Mouse (Mus musculus) forebrain, embryonic 13.5 days (tissue): Measurements from ENCODE around the gene Psg28. TPM values are rescaled to one million over a fixed set of nuclear protein-coding genes. Genes with fewer than 3 reads are reported as not detected.
"Not testable (repeated sequence)": the region's sequence is repeated elsewhere in the genome, so short reads cannot be mapped to it uniquely, and the experiment has no call there.

Experiments used
- ATAC-seq: fragments of 200-750 bp; cut with Nextera tagmentation; 2 replicates; pipeline ENCODE4 v1.8.0; 2017
- H3K27ac ChIP-seq: fragments of 300-500 bp; sonication (generic); 2 replicates; pipeline ENCODE4 v1.5.1; 2015; ENCODE audit warnings: inconsistent platforms, mild to moderate bottlenecking, moderate library complexity
- H3K27me3 ChIP-seq: fragments of 300-500 bp; sonication (generic); 2 replicates; pipeline ENCODE4 v1.6.1; 2015; ENCODE audit warnings: mild to moderate bottlenecking, inconsistent platforms
- H3K36me3 ChIP-seq: fragments of 300-500 bp; sonication (generic); 2 replicates; pipeline ENCODE4 v1.6.1; 2015; ENCODE audit warnings: mild to moderate bottlenecking, inconsistent platforms; ENCODE audit not compliant: poor library complexity, severe bottlenecking
- H3K4me1 ChIP-seq: fragments of 300-500 bp; sonication (generic); 2 replicates; pipeline ENCODE4 v1.6.1; 2015; ENCODE audit warnings: inconsistent platforms
- H3K4me2 ChIP-seq: fragments of 300-500 bp; sonication (generic); 2 replicates; pipeline ENCODE4 v1.6.1; 2015; ENCODE audit warnings: inconsistent platforms, mild to moderate bottlenecking, moderate library complexity
- H3K4me3 ChIP-seq: fragments of 300-500 bp; sonication (generic); 2 replicates; pipeline ENCODE4 v1.5.1; 2015; ENCODE audit warnings: mild to moderate bottlenecking, inconsistent platforms
- H3K9ac ChIP-seq: fragments of 300-500 bp; sonication (generic); 2 replicates; pipeline ENCODE4 v1.6.1; 2015; ENCODE audit warnings: mild to moderate bottlenecking, inconsistent platforms
- H3K9me3 ChIP-seq: fragments of 300-500 bp; sonication (generic); replicated peaks from 2 replicates; pipeline ENCODE4 v1.6.1; 2016; ENCODE audit warnings: inconsistent platforms
- WGBS: fragments of 180-500 bp; shearing (Covaris S2); methylation state at CpG from one replicate; pipeline ENCODE4 v1.1.7; 2015; 5-methylcytosine and 5-hydroxymethylcytosine counted together
- microRNA-seq: library from miRNA; unstranded; fragments of <30 nt; microRNA quantifications from one replicate; pipeline ENCODE4, GENCODE M21; 2016
- polyA plus RNA-seq: library from polyadenylated mRNA; unstranded; fragments of >200 nt; fragmentation: Nextera tagmentation; extraction: Ambion mirVana; gene quantifications from 2 replicates; pipeline ENCODE4 v1.2.1, GENCODE M21; 2015

The Psg28 gene
- polyA plus RNA-seq: not detected in 2 replicates

GRCm38 (mm10) chr7:18431941-18432340 is at the start of gene Psg28:
Gene Psg28, minus strand, starts transcription at chr7:18432041.
- 82% methylated on average over 2 of the region's 2 CpGs for WGBS
- not testable (repeated sequence) for H3K4me2 ChIP-seq, ATAC-seq, H3K4me3 ChIP-seq, H3K9ac ChIP-seq, H3K27ac ChIP-seq, H3K4me1 ChIP-seq, H3K27me3 ChIP-seq, H3K36me3 ChIP-seq
- H3K9me3 ChIP-seq: peaks cover 31% of the 10 kb centered on the region

DNA sequence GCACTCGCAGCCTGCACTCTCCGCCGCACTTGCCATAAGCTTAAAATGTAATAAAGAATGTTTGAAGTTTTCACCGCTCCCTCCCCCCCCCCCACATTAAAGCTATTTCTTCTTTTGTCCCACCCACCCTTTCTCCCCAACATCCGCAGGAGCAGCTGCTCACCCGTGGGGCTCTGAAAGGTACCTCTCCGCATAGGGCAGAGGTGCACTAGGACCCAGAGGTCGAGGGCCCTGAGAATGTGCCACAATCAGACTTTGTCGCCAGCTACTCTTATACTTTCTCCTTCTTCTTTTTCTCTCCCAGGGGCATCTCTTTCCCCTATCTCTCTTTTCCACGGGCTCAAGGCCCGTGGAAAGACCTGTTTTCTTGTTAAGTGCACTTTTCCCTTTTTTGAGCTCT is 28.4 kb downstream of the Psg28 start:
- WGBS: 41% methylated on average over 11 of the region's 11 CpGs
- Histone ChIP-seq H3K4me3 (peak overlapping the region; percentile 25), H3K27me3 (no peaks in the 10 kb centered on the region), H3K4me2 (peak overlapping the region; percentile 29), H3K36me3 (no peaks in the 10 kb centered on the region), H3K4me1 (no peaks in the 10 kb centered on the region), H3K9me3 (peaks cover 22% of the 10 kb centered on the region), H3K27ac (no peak overlapping the region), H3K9ac (no peak overlapping the region)
- ATAC-seq: no peak

- peak overlapping the region; percentile 19; the same call in 1 of the 2 replicates for H3K27ac ChIP-seq
- H3K4me3 ChIP-seq: peak overlapping the region; percentile 25
- WGBS: 30% methylated on average over 24 of the region's 35 CpGs
- no peak overlapping the region for H3K9ac ChIP-seq
- H3K4me2 ChIP-seq: peak overlapping the region; percentile 29
- H3K4me1 ChIP-seq: no peaks in the 10 kb centered on the region
- no peaks in the 10 kb centered on the region for H3K27me3 ChIP-seq
- peak; percentile 75 for ATAC-seq
- H3K36me3 ChIP-seq: no peaks in the 10 kb centered on the region
- peaks cover 17% of the 10 kb centered on the region for H3K9me3 ChIP-seq
Measured at GRCm38 (mm10) chr7:18402527-18403237, 29.2 kb downstream of the Psg28 start.

GRCm38 (mm10) chr7:18391483-18391882 is 40.4 kb downstream of the Psg28 start:
- H3K4me3 ChIP-seq, H3K27ac ChIP-seq, H3K4me2 ChIP-seq, ATAC-seq, H3K9ac ChIP-seq, H3K36me3 ChIP-seq, H3K4me1 ChIP-seq, H3K27me3 ChIP-seq: not testable (repeated sequence)
- WGBS: 76% methylated on average over 4 of the region's 4 CpGs
- H3K9me3 ChIP-seq: peaks cover 28% of the 10 kb centered on the region

DNA sequence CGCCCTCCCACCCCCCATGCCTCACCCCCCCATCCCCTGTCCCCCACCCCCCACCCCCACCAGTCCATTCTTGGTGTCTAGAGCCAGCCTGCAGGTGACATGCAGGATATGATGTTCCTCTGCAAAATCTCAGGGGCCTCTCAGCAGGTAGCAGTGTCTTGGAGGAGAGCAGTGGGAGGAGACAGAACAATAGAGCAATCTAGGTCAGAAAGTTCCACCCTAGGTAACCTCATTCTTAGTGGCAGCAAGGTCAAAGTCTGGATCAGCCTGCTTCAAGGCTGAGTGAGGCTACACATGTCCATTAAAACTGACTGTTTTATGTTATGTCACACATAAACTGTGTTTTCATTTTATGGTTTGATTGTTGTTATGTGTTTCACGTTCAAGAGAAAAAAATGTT is 53.5 kb downstream of the Psg28 start:
- Histone ChIP-seq H3K4me1 (no peaks in the 10 kb centered on the region), H3K9ac (no peak overlapping the region), H3K27me3 (no peaks in the 10 kb centered on the region), H3K36me3 (no peaks in the 10 kb centered on the region), H3K4me3 (no peak overlapping the region), H3K9me3 (peaks cover 46% of the 10 kb centered on the region), H3K4me2 (no peak overlapping the region), H3K27ac (no peak overlapping the region)
- no peak for ATAC-seq
- WGBS: 56% methylated on average over 2 of the region's 2 CpGs

Small RNA genes lying within 50 kb of the gene (microRNA-seq; reads per million reads assigned to microRNA genes)
- gene Gm24715: not detected

Other genes with a start within 250 kb of the Psg28 start
- not detected in 2 replicates for gene Mill1, start 186.7 kb downstream of the Psg28 start, polyA plus RNA-seq
- not detected in 2 replicates for gene Psg18, start 77.0 kb downstream of the Psg28 start, polyA plus RNA-seq
- not detected in 2 replicates for gene Psg26, start 52.1 kb upstream of the Psg28 start, polyA plus RNA-seq
- not detected in 2 replicates for gene Psg25, start 100.2 kb upstream of the Psg28 start, polyA plus RNA-seq
- not detected in 2 replicates for gene Psg27, start 135.3 kb upstream of the Psg28 start, polyA plus RNA-seq
- gene Psg23, start 184.5 kb upstream of the Psg28 start, polyA plus RNA-seq: not detected in 2 replicates
- not detected in 2 replicates for gene Psg21, start 224.7 kb upstream of the Psg28 start, polyA plus RNA-seq